Mouse (Mus musculus): ENCODE results near the gene Khdc4. TPM values are rescaled to one million over a fixed set of nuclear protein-coding genes. Genes with fewer than 3 reads are reported as not detected.

Khdc4 gene
- 34.2 and 39.9 TPM in 2 replicates for polyA plus RNA-seq (2015; fragmentation: Nextera tagmentation; extraction: Ambion mirVana)

DNA sequence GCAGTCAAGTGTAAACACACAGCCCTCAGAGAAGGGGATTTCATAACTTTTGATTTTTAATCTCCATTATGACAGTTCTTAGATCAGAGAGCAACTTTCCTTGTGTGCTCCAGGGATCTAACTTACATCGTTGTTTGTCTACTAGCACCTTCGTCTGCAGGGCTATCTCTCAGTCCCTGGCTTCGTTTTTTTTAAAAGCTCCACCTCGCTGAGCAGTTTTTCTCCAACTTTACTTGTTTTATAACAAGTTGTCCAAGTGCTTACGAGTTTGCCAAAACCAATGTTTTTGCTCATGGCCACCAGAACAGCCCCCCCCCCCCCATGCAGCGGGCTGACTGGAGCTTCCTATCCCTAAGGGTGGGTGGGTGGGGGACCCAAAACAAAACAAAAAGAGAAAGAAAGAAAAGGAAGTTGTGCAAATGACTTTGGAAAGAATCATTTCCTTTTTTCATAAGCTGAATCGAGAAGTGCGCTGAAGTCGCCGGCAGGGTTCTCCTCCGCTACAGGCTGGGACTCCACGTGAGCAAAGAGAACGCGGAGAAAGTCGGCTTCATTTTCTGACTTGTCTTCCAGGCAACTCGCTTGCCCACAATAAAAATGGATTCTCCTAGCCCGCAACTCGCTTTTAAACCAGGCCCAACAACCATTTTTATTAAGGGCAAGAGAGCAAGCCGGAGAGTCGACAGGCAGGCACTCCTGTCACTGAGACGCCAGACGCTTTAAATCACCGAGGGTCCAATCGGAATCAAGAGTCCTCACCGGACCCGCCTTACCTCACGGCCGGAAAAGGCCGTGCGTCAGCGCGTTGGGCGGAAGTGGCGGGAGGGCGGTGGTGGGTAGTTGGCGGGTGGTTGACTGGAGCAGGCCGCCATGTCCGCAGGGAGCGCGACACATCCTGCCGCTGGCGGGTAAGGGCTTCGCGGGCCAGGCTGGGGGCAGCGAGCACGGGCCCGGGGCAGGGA, at the start of gene Khdc4:
Gene Khdc4 (plus strand): TSS at position 824 of the 962 bp plus-strand sequence.

DNA sequence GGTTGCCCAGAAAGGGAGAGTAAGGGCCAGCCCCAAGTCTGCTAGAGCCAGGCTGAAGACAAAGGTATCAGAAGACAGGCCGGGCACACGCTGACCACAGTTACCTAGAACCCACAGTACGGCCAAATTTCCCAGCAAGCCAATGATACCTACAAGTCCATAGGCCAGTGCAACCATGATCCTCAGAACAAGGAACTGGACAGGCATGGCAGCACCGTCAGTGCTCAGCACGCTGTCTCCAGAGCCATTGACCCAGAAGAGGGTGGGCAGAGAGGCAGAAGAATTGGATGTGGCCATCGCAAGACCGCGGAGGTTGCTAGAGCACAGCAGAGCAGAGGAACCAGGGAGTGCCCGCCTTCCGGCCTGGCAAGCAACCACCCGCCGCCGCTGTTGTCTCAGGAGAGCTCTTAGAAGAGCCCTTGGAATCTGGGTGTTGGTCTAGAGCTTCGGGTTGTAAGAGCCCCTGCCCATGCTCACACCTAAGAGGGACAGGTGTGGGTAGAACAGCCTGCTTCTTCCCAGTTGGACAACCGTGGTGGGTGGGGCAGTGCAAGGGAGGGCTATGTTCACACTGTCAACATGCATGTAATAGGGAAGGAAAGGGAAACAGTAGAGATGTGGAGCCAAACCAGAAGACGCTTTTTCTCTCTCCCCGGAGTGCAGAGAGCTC, 32.6 kb upstream of the Khdc4 start, which contains the start of gene Rxfp4:
Gene Rxfp4 (minus strand): TSS at position 297 of the 670 bp plus-strand sequence.

DNA sequence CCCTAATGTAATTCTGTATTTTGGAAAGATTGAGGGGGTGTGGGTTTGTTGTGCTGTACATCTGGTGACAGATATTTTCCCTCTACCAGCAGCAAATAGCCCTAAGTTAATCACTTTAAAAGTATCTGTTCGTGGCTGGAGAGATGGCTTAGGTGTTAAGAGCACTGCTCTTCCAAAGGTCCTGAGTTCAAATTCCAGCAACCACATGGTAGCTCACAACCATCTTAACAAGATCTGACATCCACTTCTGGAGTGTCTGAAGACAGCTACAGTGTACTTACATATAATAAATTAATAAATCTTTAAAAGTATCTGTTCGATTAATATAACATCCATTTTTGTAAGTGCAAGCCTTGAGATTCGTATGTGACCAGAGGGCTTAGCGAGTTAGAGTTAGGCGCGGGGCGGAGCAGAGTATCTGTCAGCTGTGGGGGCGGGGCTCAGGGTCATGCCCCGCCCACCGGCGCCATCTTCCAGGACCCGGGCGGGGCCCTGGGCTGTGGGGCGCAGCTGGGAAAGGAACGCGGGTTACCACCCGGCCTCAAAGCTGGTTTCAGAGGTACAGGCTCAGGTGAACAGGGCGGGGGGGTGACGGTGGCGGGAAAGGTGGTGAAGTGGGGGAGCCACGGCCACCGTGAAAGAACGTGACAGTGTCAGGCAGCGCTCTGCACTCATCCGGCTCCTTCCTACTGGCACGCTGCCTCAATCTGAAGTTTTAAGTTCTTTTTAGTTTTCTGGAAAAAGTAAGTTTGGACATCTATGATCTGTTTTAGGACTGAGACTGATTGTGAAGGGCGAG, 31.0 kb downstream of the Khdc4 start, which contains the start of gene Rit1:
Gene Rit1 (plus strand): TSS at position 440 of the 799 bp plus-strand sequence.

Other genes starting within 250 kb of the Khdc4 start
- gene Sema4a, start 224.6 kb upstream of the Khdc4 start, polyA plus RNA-seq (2015; fragmentation: Nextera tagmentation; extraction: Ambion mirVana), result 15.6 and 16.4 TPM in 2 replicates
- 161 and 176 TPM in 2 replicates for gene Lmna, start 175.8 kb upstream of the Khdc4 start, polyA plus RNA-seq (2015; fragmentation: Nextera tagmentation; extraction: Ambion mirVana)
- 2.4 and 3.2 TPM in 2 replicates for gene Mex3a, start 153.4 kb upstream of the Khdc4 start, polyA plus RNA-seq (2015; fragmentation: Nextera tagmentation; extraction: Ambion mirVana)
- 0.28 and 0.63 TPM in 2 replicates for gene Rab25, start 137.5 kb upstream of the Khdc4 start, polyA plus RNA-seq (2015; fragmentation: Nextera tagmentation; extraction: Ambion mirVana)
- 105 and 113 TPM in 2 replicates for gene Lamtor2, start 132.7 kb upstream of the Khdc4 start, polyA plus RNA-seq (2015; fragmentation: Nextera tagmentation; extraction: Ambion mirVana)
- 15.9 and 16.0 TPM in 2 replicates for gene Ubqln4, start 132.0 kb upstream of the Khdc4 start, polyA plus RNA-seq (2015; fragmentation: Nextera tagmentation; extraction: Ambion mirVana)
- gene Ssr2, start 109.9 kb upstream of the Khdc4 start, polyA plus RNA-seq (2015; fragmentation: Nextera tagmentation; extraction: Ambion mirVana), result 148 and 161 TPM in 2 replicates
- 34.8 and 51.4 TPM in 2 replicates for gene Arhgef2, start 79.8 kb upstream of the Khdc4 start, polyA plus RNA-seq (2015; fragmentation: Nextera tagmentation; extraction: Ambion mirVana)
- gene Rxfp4, start 32.7 kb upstream of the Khdc4 start, polyA plus RNA-seq (2015; fragmentation: Nextera tagmentation; extraction: Ambion mirVana), result not detected in 2 replicates
- gene Rit1, start 31.0 kb downstream of the Khdc4 start, polyA plus RNA-seq (2015; fragmentation: Nextera tagmentation; extraction: Ambion mirVana), result 44.7 and 51.9 TPM in 2 replicates
- 0.59 and 1.4 TPM in 2 replicates for gene Syt11, start 89.4 kb downstream of the Khdc4 start, polyA plus RNA-seq (2015; fragmentation: Nextera tagmentation; extraction: Ambion mirVana)
- gene Gon4l, start 149.4 kb downstream of the Khdc4 start, polyA plus RNA-seq (2015; fragmentation: Nextera tagmentation; extraction: Ambion mirVana), result 4.6 TPM in 2 replicates
- 21.0 and 24.4 TPM in 2 replicates for gene Msto1, start 228.2 kb downstream of the Khdc4 start, polyA plus RNA-seq (2015; fragmentation: Nextera tagmentation; extraction: Ambion mirVana)

Measured in spleen, postnatal 0 days (tissue).